Mouse (Mus musculus) CH12.LX (cell line): ENCODE results near the gene Cep295. TPM values are rescaled to one million over a fixed set of nuclear protein-coding genes. Genes with fewer than 3 reads are reported as not detected.

Source experiments
- DNase-seq: peaks from one replicate; pipeline ENCODE4 v3.0.0-alpha.2; 2013; ENCODE audit errors: extremely low read depth
- H3K27ac ChIP-seq: 2 replicates; pipeline ENCODE4 v1.5.1; 2012; ENCODE audit warnings: low read depth, mild to moderate bottlenecking, control low read depth, moderate library complexity; ENCODE audit not compliant: insufficient read depth
- H3K27me3 ChIP-seq: replicated peaks from 2 replicates; pipeline ENCODE3; 2012; ENCODE audit warnings: inconsistent platforms
- H3K36me3 ChIP-seq, 2 experiments: replicated peaks in 1 of 2; 2 replicates each; pipeline versions ENCODE3 to v1.6.1; 2012; ENCODE audit warnings: inconsistent platforms in 1 of 2, low read length in 1 of 2, mild to moderate bottlenecking in 1 of 2, mixed read lengths in 1 of 2, moderate library complexity in 1 of 2; ENCODE audit not compliant: control insufficient read depth in 1 of 2, insufficient read depth in 1 of 2
- H3K4me1 ChIP-seq, 2 experiments: 2 replicates each; pipeline ENCODE4 v1.6.1; 2012; ENCODE audit warnings: inconsistent platforms in 1 of 2, moderate library complexity in 1 of 2; ENCODE audit not compliant: insufficient read depth in 2 of 2, control insufficient read depth in 1 of 2
- H3K4me2 ChIP-seq: 2 replicates; pipeline ENCODE4 v1.6.1; 2012; ENCODE audit warnings: low read depth, mild to moderate bottlenecking, control low read depth; ENCODE audit not compliant: poor library complexity, insufficient read depth, severe bottlenecking
- H3K4me3 ChIP-seq, 3 experiments: fragments of 150-350 bp in 1 of 3; sonication (generic) in 1 of 3; replicated peaks in 1 of 3; 2 replicates each; pipeline versions ENCODE3 to v1.5.1; 2011 to 2012; ENCODE audit warnings: low read depth in 2 of 3, low read length in 2 of 3, mild to moderate bottlenecking in 2 of 3, moderate library complexity in 2 of 3, control low read depth in 1 of 3, improper control_type of control experiment in 1 of 3, inconsistent platforms in 1 of 3, mixed read lengths in 1 of 3; ENCODE audit not compliant: poor library complexity in 1 of 3
- H3K79me2 ChIP-seq: replicated peaks from 2 replicates; pipeline ENCODE4 v1.6.1; 2012; ENCODE audit warnings: mild to moderate bottlenecking, moderate library complexity; ENCODE audit not compliant: control insufficient read depth, poor library complexity, insufficient read depth, severe bottlenecking; ENCODE audit errors: extremely low read depth
- H3K9ac ChIP-seq: 2 replicates; pipeline ENCODE4 v1.6.1; 2012; ENCODE audit warnings: low read depth, mild to moderate bottlenecking, control low read depth, moderate library complexity; ENCODE audit not compliant: insufficient read depth
- H3K9me3 ChIP-seq: replicated peaks from 2 replicates; pipeline ENCODE3; 2012; ENCODE audit warnings: low read length, inconsistent platforms, mixed read lengths
- CHD1 ChIP-seq: IDR thresholded peaks from 2 replicates; pipeline ENCODE4 v1.6.1; 2012; ENCODE audit warnings: low read depth, low read length, improper control_type of control experiment, inconsistent platforms
- CHD2 ChIP-seq: IDR thresholded peaks from 2 replicates; pipeline ENCODE4 v1.6.1; 2011; ENCODE audit warnings: low read length, improper control_type of control experiment
- CTCF ChIP-seq, 2 experiments: IDR thresholded peaks in 1 of 2; conservative IDR thresholded peaks in 1 of 2; 2 replicates each; pipeline ENCODE4 v1.5.1; 2011 to 2012; ENCODE audit warnings: low read depth in 2 of 2, low read length in 2 of 2, improper control_type of control experiment in 1 of 2, inconsistent platforms in 1 of 2, mild to moderate bottlenecking in 1 of 2, moderate library complexity in 1 of 2
- ETS1 ChIP-seq: conservative IDR thresholded peaks from 2 replicates; pipeline ENCODE4 v1.6.1; 2012; ENCODE audit warnings: low read depth, mild to moderate bottlenecking, inconsistent platforms, low read length, improper control_type of control experiment, moderate library complexity
- MAZ ChIP-seq: IDR thresholded peaks from 2 replicates; pipeline ENCODE4 v1.6.1; 2012; ENCODE audit warnings: low read depth, mild to moderate bottlenecking, inconsistent platforms, low read length, improper control_type of control experiment, moderate library complexity
- MEF2A ChIP-seq: IDR thresholded peaks from 2 replicates; pipeline ENCODE4 v1.6.1; 2014; ENCODE audit warnings: low read depth, mild to moderate bottlenecking, inconsistent platforms, low read length, improper control_type of control experiment, borderline replicate concordance
- MYC ChIP-seq: IDR thresholded peaks from 2 replicates; pipeline ENCODE4 v1.6.1; 2011; ENCODE audit warnings: low read depth, mild to moderate bottlenecking, improper control_type of control experiment, low read length
- NELFE ChIP-seq: IDR thresholded peaks from 2 replicates; pipeline ENCODE4 v1.6.1; 2011; ENCODE audit warnings: low read depth, low read length, improper control_type of control experiment
- POLR2AphosphoS2 ChIP-seq: IDR thresholded peaks from 2 replicates; pipeline ENCODE4 v1.6.1; 2011; ENCODE audit warnings: low read depth, low read length, improper control_type of control experiment
- RCOR1 ChIP-seq: conservative IDR thresholded peaks from 2 replicates; pipeline ENCODE4 v1.6.1; 2012; ENCODE audit warnings: low read depth, mild to moderate bottlenecking, inconsistent platforms, low read length, improper control_type of control experiment
- SIN3A ChIP-seq: IDR thresholded peaks from 2 replicates; pipeline ENCODE4 v1.6.1; 2012; ENCODE audit warnings: low read length, improper control_type of control experiment, inconsistent platforms
- TBP ChIP-seq: conservative IDR thresholded peaks from 2 replicates; pipeline ENCODE4 v1.6.1; 2011; ENCODE audit warnings: low read depth, low read length, improper control_type of control experiment
- TCF12 ChIP-seq: IDR thresholded peaks from 2 replicates; pipeline ENCODE4 v1.6.1; 2014; ENCODE audit warnings: low read depth, mild to moderate bottlenecking, inconsistent platforms, low read length, improper control_type of control experiment
- USF2 ChIP-seq: conservative IDR thresholded peaks from 2 replicates; pipeline ENCODE4 v1.6.1; 2011; ENCODE audit warnings: low read depth, low read length, improper control_type of control experiment
- ZMIZ1 ChIP-seq: IDR thresholded peaks from 2 replicates; pipeline ENCODE4 v1.6.1; 2012; ENCODE audit warnings: low read depth, mild to moderate bottlenecking, inconsistent platforms, low read length, improper control_type of control experiment
- ZNF384 ChIP-seq: IDR thresholded peaks from 2 replicates; pipeline ENCODE4 v1.6.1; 2012; ENCODE audit warnings: low read depth, low read length, improper control_type of control experiment, inconsistent platforms
- dilution Hi-C: fragments of 300-500 bp; cut with MboI; formaldehyde crosslinking; loops from 2 replicates; pipeline ENCODE4 v1.14.3; 2020; ENCODE audit warnings: low sequenced_read_pairs; ENCODE audit not compliant: extremely low pct_unique_long_range_greater_than_20kb, extremely low pct_ligation_motif_present
- in situ Hi-C: fragments of 300-500 bp; cut with MboI; formaldehyde crosslinking; loops from 3 replicates; pipeline ENCODE4 v1.14.3; 2019; ENCODE audit warnings: low sequenced_read_pairs, low pct_ligation_motif_present, low pct_unique_long_range_greater_than_20kb, mixed read lengths
- polyA plus RNA-seq: library from polyadenylated mRNA; unstranded; fragments of >175 nt; gene quantifications from 2 replicates; pipeline ENCODE4 v1.2.1, GENCODE M21; 2012; ENCODE audit warnings: low read depth; ENCODE audit not compliant: insufficient read length
- total RNA-seq, 2 experiments: library from RNA; depleted of rRNA; stranded (reverse); fragments of 300-350 nt in 1 of 2; fragments of >200 nt in 1 of 2; gene quantifications; 2 replicates each; pipeline ENCODE4 v1.2.3; 2012 to 2014

Gene Cep295
- total and polyA plus RNA-seq, 3 experiments, result 20.4 to 29.9 (median 27.2) TPM

DNA sequence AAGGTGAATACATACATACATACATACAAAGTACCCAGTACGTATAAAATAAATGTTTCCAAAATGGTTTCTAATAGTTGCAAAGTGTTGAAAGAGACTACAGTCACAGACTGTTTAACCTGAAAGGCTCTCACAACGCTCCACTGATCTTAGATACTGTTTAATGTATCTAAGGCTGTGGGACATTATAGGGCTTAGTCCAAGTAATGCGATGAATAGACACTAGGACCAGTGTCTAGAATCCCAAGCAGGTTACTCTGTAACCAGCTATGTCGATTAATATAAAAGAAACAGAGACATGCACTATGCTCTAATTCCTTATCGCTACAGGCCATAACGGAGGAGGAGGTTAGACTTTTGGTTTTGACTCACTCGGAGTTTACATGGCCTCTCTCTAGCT lies 60.5 kb downstream of the Cep295 start:
- in situ Hi-C loops (no loop called here), dilution Hi-C loops (no loop called here)
- Histone ChIP-seq H3K4me2 (no peak overlapping the region), H3K4me1 (peaks cover 0 to 18% of the 10 kb centered on the region in 2 experiments; a peak in 1 of 4 replicates), H3K27me3 (no peaks in the 10 kb centered on the region), H3K9ac (no peak overlapping the region), H3K9me3 (no peaks in the 10 kb centered on the region), H3K79me2 (no peaks in the 10 kb centered on the region), H3K36me3 (peaks cover 0 to 37% of the 10 kb centered on the region in 2 experiments), H3K4me3 (no peak overlapping the region), H3K27ac (no peak overlapping the region)
- DNase-seq, result no peak
- TF ChIP-seq CHD1, result no peak
- no peak for TF ChIP-seq ETS1
- no peak for TF ChIP-seq CTCF (conservative IDR thresholded peaks at IDR 0.05 in 1 of 2, IDR thresholded peaks at IDR 0.05 in 1 of 2; ENCODE audit: low read depth in 2 of 2, low read length in 2 of 2)
- no peak for TF ChIP-seq TCF12
- TF ChIP-seq MEF2A, result no peak
- no peak for TF ChIP-seq MYC

DNA sequence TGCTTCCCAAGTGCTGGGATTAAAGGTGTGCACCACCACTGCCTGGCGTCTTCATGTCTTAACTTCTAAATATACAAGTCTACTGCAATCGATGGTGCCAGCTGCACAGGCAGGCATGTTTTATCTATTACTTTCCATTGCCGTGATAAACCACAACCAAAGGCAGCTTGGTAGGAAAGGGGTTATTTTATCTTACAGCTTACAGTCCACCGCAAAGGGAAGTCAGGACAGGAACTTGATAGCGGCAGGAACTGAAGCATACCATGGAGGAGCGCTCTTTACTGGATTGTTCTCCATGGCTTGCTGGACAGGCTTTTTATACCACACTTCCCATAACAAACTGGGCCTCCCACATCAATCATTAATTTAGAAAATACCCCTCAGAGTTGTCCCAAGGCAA lies 68.3 kb downstream of the Cep295 start:
- in situ Hi-C loops, result no loop called here
- Histone ChIP-seq H3K4me2 (no peak overlapping the region), H3K9ac (no peak overlapping the region), H3K4me3 (no peak overlapping the region), H3K9me3 (no peaks in the 10 kb centered on the region), H3K36me3 (peaks cover 12 to 73% of the 10 kb centered on the region in 2 experiments), H3K79me2 (no peaks in the 10 kb centered on the region), H3K27me3 (no peaks in the 10 kb centered on the region), H3K4me1 (no peaks in the 10 kb centered on the region), H3K27ac (no peak overlapping the region)
- TF ChIP-seq TCF12, result no peak
- no peak for TF ChIP-seq ZNF384
- no peak for TF ChIP-seq SIN3A
- no peak for TF ChIP-seq NELFE
- no peak for TF ChIP-seq ZMIZ1
- TF ChIP-seq TBP, result no peak
- TF ChIP-seq RCOR1, result no peak
- no peak for TF ChIP-seq CHD2
- TF ChIP-seq POLR2AphosphoS2, result no peak
- TF ChIP-seq MAZ, result no peak
- TF ChIP-seq ETS1, result no peak
- no peak for TF ChIP-seq USF2
- TF ChIP-seq CHD1, result no peak
- no peak for TF ChIP-seq MEF2A
- no peak for DNase-seq
- dilution Hi-C loops, result no loop called here
